Mouse (Mus musculus) ES-Bruce4 (cell line): ENCODE measurements around the gene Mob3a. TPM values are rescaled to one million over a fixed set of nuclear protein-coding genes. Genes with fewer than 3 reads are reported as not detected.

Experiments used
- H3K27ac ChIP-seq: 2 replicates; pipeline ENCODE4 v1.5.1; 2012; ENCODE audit warnings: low read length, inconsistent platforms; ENCODE audit not compliant: insufficient read depth
- H3K27me3 ChIP-seq: 2 replicates; pipeline ENCODE4 v1.6.1; 2012; ENCODE audit warnings: mild to moderate bottlenecking, low read length, inconsistent platforms; ENCODE audit not compliant: control insufficient read depth, poor library complexity, insufficient read depth, severe bottlenecking
- H3K36me3 ChIP-seq: 2 replicates; pipeline ENCODE4 v1.6.1; 2012; ENCODE audit warnings: inconsistent platforms, mild to moderate bottlenecking, low read length, moderate library complexity; ENCODE audit not compliant: control insufficient read depth, poor library complexity, insufficient read depth, severe bottlenecking
- H3K4me1 ChIP-seq: one replicate; pipeline ENCODE4 v1.8.1; 2011; ENCODE audit warnings: low read length; ENCODE audit not compliant: control insufficient read depth, insufficient read depth
- H3K4me3 ChIP-seq: 2 replicates; pipeline ENCODE4 v1.5.1; 2011; ENCODE audit warnings: low read depth, mild to moderate bottlenecking, low read length
- H3K9ac ChIP-seq: 2 replicates; pipeline ENCODE4 v1.6.1; 2012; ENCODE audit warnings: low read depth, mild to moderate bottlenecking, inconsistent platforms; ENCODE audit not compliant: poor library complexity, severe bottlenecking
- H3K9me3 ChIP-seq: replicated peaks from 2 replicates; pipeline ENCODE4 v1.6.1; 2012; ENCODE audit warnings: mild to moderate bottlenecking, low read length, inconsistent platforms; ENCODE audit not compliant: control insufficient read depth, poor library complexity, insufficient read depth, severe bottlenecking
- CTCF ChIP-seq: IDR thresholded peaks from one replicate; pipeline ENCODE4 v1.8.1; 2011; ENCODE audit warnings: low read depth, low read length
- EP300 ChIP-seq: IDR thresholded peaks from 2 replicates; pipeline ENCODE4 v1.6.1; 2011; ENCODE audit warnings: low read depth, low read length; ENCODE audit not compliant: insufficient read depth
- POLR2A ChIP-seq: IDR thresholded peaks from one replicate; pipeline ENCODE4 v1.8.1; 2011; ENCODE audit warnings: low read length; ENCODE audit not compliant: insufficient read depth
- polyA plus RNA-seq: library from polyadenylated mRNA; stranded (reverse); fragments of >200 nt; gene quantifications from 2 replicates; pipeline ENCODE4 v1.2.4, GENCODE M21; 2011; ENCODE audit warnings: low read depth; ENCODE audit not compliant: missing spikeins, insufficient read depth, insufficient read length

Gene Mob3a
- polyA plus RNA-seq, 1 experiment, result 19.8 TPM

DNA sequence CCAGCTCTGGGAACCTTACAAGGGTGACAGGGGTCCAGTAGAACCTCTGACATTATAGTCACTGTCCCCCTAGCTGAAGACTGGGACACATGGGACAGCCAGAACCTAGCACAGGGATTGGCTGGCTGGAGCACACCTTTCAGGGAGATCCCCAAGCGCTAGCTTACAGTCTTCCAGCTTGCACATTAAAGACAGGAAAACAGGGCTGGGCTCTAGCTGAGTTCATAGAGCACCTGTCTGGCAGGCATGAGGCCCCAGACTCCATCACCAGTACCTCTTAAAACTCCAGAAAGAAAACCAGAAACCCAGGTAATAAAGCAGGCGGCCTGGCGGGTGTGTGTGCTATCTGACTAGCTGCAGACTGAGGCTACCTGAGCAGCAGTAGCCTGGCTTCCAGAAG is 28.1 kb downstream of the Mob3a start:
- Histone ChIP-seq H3K36me3 (peaks cover 10% of the 10 kb centered on the region), H3K9me3 (no peaks in the 10 kb centered on the region), H3K4me3 (no peak overlapping the region), H3K27ac (no peak overlapping the region), H3K9ac (no peak overlapping the region), H3K4me1 (no peaks in the 10 kb centered on the region), H3K27me3 (no peaks in the 10 kb centered on the region)
- TF ChIP-seq EP300, result no peak
- TF ChIP-seq CTCF, result no peak
- no peak for TF ChIP-seq POLR2A

DNA sequence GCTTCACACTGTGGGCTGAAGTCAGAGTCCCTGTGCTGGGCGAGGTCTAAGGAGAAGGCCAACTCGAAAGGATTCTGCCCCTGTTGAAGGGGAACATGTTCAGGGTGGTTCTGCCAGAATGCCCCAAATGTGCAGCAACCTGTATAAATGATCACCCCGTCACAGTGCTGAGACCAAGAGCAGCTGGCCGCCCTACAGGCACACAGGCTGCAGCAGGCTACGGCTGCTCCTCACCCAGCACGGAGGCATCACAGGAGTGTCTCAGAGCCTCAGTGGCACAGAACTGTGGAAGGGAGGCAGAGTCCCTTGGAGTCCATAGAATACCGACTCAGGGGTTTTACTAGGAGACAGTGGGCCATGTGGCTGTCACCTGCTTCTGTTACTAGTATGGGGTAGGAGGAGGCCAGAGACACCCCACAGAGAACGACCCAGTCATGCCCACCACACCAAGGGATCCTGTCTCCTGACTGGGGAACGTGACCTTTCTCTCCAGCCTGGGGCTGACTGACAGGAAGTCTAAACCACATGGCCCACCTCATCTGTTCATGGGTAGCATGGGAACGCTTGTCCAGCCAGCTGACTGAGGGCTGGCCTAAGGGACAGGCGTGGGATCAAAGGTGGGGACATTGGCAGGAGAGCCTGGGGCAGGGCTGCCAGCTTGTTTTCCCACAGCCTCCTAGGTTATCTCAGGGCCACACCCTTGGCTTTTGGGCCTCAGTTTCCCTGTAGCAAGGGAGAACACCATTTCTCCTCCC is 29.7 kb downstream of the Mob3a start:
- Histone ChIP-seq H3K9me3 (no peaks in the 10 kb centered on the region), H3K27me3 (no peaks in the 10 kb centered on the region), H3K27ac (no peak overlapping the region), H3K4me3 (no peak overlapping the region), H3K9ac (no peak overlapping the region), H3K36me3 (peaks cover 21% of the 10 kb centered on the region), H3K4me1 (no peaks in the 10 kb centered on the region)
- TF ChIP-seq CTCF (no peak), POLR2A (no peak), EP300 (no peak)

DNA sequence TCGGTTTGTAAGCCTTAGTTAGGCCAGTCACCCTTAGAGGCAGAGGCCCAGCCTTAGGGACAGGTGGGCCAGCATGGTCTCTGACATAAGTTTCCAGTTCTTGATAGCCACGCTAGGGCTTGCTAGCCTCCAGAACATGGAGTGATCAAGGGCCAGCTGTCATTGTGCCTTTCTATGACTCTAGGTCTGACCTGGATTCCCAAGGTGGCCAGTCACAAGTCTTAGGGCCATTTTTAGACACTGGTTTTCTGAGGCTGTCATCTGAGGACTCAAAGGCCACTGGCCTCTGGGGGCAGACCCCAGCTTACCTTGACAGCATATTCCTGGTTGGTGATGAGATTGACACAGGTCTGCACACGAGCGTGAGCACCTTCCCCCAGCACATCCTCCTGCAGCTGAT is 30.5 kb downstream of the Mob3a start:
- no peaks in the 10 kb centered on the region for H3K9me3 ChIP-seq
- no peak overlapping the region for H3K9ac ChIP-seq
- H3K27ac ChIP-seq, result no peak overlapping the region
- H3K36me3 ChIP-seq, result peaks cover 21% of the 10 kb centered on the region
- no peak overlapping the region for H3K4me3 ChIP-seq
- no peaks in the 10 kb centered on the region for H3K27me3 ChIP-seq
- H3K4me1 ChIP-seq, result no peaks in the 10 kb centered on the region
- TF ChIP-seq CTCF (no peak), EP300 (no peak), POLR2A (no peak)

DNA sequence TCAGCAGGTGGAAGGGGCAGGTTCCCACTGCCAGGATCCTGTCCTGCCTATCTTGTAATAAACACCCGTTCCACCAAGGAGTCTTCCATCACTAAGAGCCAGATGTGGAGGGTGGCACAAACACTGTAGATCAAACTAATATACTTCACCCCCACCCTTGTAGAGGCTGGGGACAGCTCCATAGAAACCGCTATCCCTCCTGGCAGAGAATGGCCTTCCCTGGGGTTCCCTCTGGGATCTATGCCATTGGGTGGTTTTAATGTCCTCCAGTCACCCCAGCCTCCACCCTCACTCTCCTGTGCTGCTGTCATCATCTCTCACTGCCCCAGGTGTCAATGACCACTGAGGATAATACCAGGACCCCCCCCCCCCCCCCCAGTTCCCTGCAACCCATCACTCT is 31.2 kb downstream of the Mob3a start:
- Histone ChIP-seq H3K4me1 (no peaks in the 10 kb centered on the region), H3K9me3 (no peaks in the 10 kb centered on the region), H3K27ac (no peak overlapping the region), H3K27me3 (no peaks in the 10 kb centered on the region), H3K9ac (no peak overlapping the region), H3K4me3 (no peak overlapping the region), H3K36me3 (peaks cover 21% of the 10 kb centered on the region)
- TF ChIP-seq EP300 (no peak), POLR2A (no peak), CTCF (no peak)

DNA sequence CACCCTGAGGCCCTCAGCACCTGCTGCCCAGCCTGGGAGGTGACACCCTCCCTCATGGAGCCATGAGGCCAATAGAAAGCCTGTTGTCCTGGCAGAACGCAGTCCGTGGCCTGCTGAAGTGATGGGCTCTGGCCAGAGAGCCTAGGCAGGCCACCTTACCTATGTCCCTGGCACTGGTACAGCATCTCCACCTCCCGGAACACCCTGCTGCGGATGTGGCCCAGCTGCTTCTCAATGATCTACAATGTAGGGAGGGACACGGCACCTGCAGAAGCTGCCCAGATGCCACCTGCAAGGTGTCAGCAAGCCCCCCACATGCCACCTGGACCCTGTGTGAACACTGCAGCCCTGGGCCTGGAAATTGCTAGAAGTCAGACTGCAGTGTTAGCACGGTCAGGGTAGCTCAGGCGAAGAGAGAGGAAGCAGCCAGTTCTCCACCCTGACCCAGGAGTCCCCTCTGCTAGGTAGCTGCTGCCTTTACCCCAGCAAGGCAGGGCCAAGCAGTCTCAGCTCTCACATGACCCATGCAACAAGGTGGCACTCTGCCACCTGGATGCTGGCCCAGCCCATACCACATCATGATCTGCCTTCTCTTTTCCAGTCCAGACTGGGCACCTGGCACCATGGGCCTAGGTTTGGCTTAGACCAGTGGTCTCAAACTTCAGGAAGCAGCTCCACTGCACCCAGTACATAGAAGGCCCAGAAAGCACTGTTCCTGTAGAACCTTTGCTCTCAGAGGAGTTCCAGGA is 31.9 kb downstream of the Mob3a start:
- TF ChIP-seq POLR2A, result no peak
- no peak for TF ChIP-seq EP300
- TF ChIP-seq CTCF, result no peak
- no peak overlapping the region for H3K9ac ChIP-seq
- H3K4me3 ChIP-seq, result no peak overlapping the region
- H3K4me1 ChIP-seq, result no peaks in the 10 kb centered on the region
- H3K36me3 ChIP-seq, result peaks cover 21% of the 10 kb centered on the region
- H3K9me3 ChIP-seq, result no peaks in the 10 kb centered on the region
- H3K27me3 ChIP-seq, result no peaks in the 10 kb centered on the region
- H3K27ac ChIP-seq, result no peak overlapping the region

DNA sequence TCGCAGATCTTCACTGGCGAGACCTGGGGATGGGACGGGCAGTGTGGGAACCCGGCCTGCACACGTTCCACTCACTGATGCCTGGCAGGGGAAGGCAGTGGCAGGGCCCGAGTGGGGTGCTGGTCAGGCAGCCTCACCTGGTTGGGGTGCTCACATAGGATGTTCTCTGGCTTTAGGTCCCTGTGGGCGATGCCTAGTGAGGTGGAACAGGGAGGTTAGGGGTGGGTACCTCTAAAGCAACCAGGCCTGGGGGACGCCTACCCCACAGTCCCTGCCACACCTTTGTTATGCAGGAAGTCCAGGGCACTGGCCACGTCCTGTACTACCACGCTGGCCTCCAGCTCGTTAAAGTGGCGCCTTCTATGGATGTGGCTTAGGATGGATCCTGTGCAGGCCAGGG is 32.8 kb downstream of the Mob3a start:
- Histone ChIP-seq H3K4me1 (peaks cover 1% of the 10 kb centered on the region), H3K9me3 (no peaks in the 10 kb centered on the region), H3K27ac (no peak overlapping the region), H3K4me3 (no peak overlapping the region), H3K36me3 (peaks cover 21% of the 10 kb centered on the region), H3K27me3 (no peaks in the 10 kb centered on the region), H3K9ac (no peak overlapping the region)
- TF ChIP-seq POLR2A (no peak), CTCF (no peak), EP300 (no peak)
